Mouse (Mus musculus) forebrain, embryonic 14.5 days (tissue): Measurements from ENCODE around the gene 2310007B03Rik. TPM values are rescaled to one million over a fixed set of nuclear protein-coding genes. Genes with fewer than 3 reads are reported as not detected.

Experiments
- ATAC-seq: fragments of 200-750 bp; cut with Nextera tagmentation; 2 replicates; pipeline ENCODE4 v1.8.0; 2017; ENCODE audit warnings: mild to moderate bottlenecking, moderate library complexity
- DNase-seq: peaks from one replicate; pipeline ENCODE4 v3.0.0-alpha.2; 2015; ENCODE audit warnings: low spot score
- H3K27ac ChIP-seq: fragments of 300-500 bp; sonication (generic); 2 replicates; pipeline ENCODE4 v1.5.1; 2014; ENCODE audit warnings: low read depth, mild to moderate bottlenecking, control low read depth, low read length, moderate library complexity
- H3K27me3 ChIP-seq: fragments of 300-500 bp; sonication (generic); replicated peaks from 2 replicates; pipeline ENCODE4 v1.6.1; 2014; ENCODE audit warnings: low read length, control low read depth, mixed read lengths; ENCODE audit not compliant: control insufficient read depth, insufficient read depth
- H3K36me3 ChIP-seq: fragments of 300-500 bp; sonication (generic); 2 replicates; pipeline ENCODE4 v1.6.1; 2014; ENCODE audit warnings: low read length, control low read depth; ENCODE audit not compliant: control insufficient read depth, insufficient read depth
- H3K4me1 ChIP-seq: fragments of 300-500 bp; sonication (generic); 2 replicates; pipeline ENCODE4 v1.6.1; 2014; ENCODE audit warnings: antibody characterized with exemption, low read length, control low read depth; ENCODE audit not compliant: control insufficient read depth, insufficient read depth
- H3K4me2 ChIP-seq: fragments of 300-500 bp; sonication (generic); 2 replicates; pipeline ENCODE4 v1.6.1; 2014; ENCODE audit warnings: mild to moderate bottlenecking, control low read depth, low read length
- H3K4me3 ChIP-seq: fragments of 300-500 bp; sonication (generic); 2 replicates; pipeline ENCODE4 v1.5.1; 2014; ENCODE audit warnings: low read depth, low read length, control low read depth
- H3K9ac ChIP-seq: fragments of 300-500 bp; sonication (generic); 2 replicates; pipeline ENCODE4 v1.6.1; 2014; ENCODE audit warnings: mild to moderate bottlenecking, low read length, control low read depth, moderate library complexity
- H3K9me3 ChIP-seq: fragments of 300-500 bp; sonication (generic); replicated peaks from 2 replicates; pipeline ENCODE4 v1.6.1; 2016; ENCODE audit warnings: low read length, control low read depth, mixed read lengths; ENCODE audit not compliant: control insufficient read depth
- WGBS: fragments of 180-500 bp; shearing (Covaris S2); extraction: QIAGEN DNeasy Blood & Tissue Kit; methylation state at CpG from one replicate; pipeline ENCODE4 v1.1.7; 2014; 5-methylcytosine and 5-hydroxymethylcytosine counted together
- polyA plus RNA-seq: library from polyadenylated mRNA; unstranded; fragments of >200 nt; fragmentation: Nextera tagmentation; extraction: Ambion mirVana; gene quantifications from 2 replicates; pipeline ENCODE4 v1.2.1, GENCODE M21; 2014

The 2310007B03Rik gene
- polyA plus RNA-seq, 1 experiment from 2014 or later, result 0.10 TPM

- no peaks in the 10 kb centered on the region for H3K9me3 ChIP-seq
- DNase-seq (no peak), ATAC-seq (no peak)
- H3K27me3 ChIP-seq, result no peaks in the 10 kb centered on the region
- H3K9ac ChIP-seq, result no peak overlapping the region
- no peak overlapping the region for H3K4me3 ChIP-seq
- H3K4me1 ChIP-seq, result no peaks in the 10 kb centered on the region
- no peak overlapping the region for H3K4me2 ChIP-seq
- no peak overlapping the region for H3K27ac ChIP-seq
- 87% methylated on average over 8 of the region's 8 CpGs for WGBS
- H3K36me3 ChIP-seq, result no peaks in the 10 kb centered on the region
Measured at GRCm38 (mm10) chr1:93124066-93124465, 36.7 kb downstream of the 2310007B03Rik start.

GRCm38 (mm10) chr1:93123179-93123854 is 37.4 kb downstream of the 2310007B03Rik start:
- H3K9me3 ChIP-seq, result no peaks in the 10 kb centered on the region
- no peaks in the 10 kb centered on the region for H3K36me3 ChIP-seq
- DNase-seq (no peak), ATAC-seq (no peak)
- no peak overlapping the region for H3K9ac ChIP-seq
- 88% methylated on average over 11 of the region's 11 CpGs for WGBS
- H3K4me1 ChIP-seq, result no peaks in the 10 kb centered on the region
- H3K4me3 ChIP-seq, result no peak overlapping the region
- no peak overlapping the region for H3K27ac ChIP-seq
- H3K4me2 ChIP-seq, result no peak overlapping the region
- H3K27me3 ChIP-seq, result no peaks in the 10 kb centered on the region

GRCm38 (mm10) chr1:93118816-93119215 is 41.9 kb downstream of the 2310007B03Rik start:
- H3K36me3 ChIP-seq, result no peaks in the 10 kb centered on the region
- DNase-seq (no peak), ATAC-seq (no peak)
- H3K4me2 ChIP-seq, result no peak overlapping the region
- H3K27ac ChIP-seq, result no peak overlapping the region
- WGBS, result 25% methylated on average over 4 of the region's 4 CpGs
- H3K27me3 ChIP-seq, result no peaks in the 10 kb centered on the region
- no peak overlapping the region for H3K9ac ChIP-seq
- no peaks in the 10 kb centered on the region for H3K9me3 ChIP-seq
- no peak overlapping the region for H3K4me3 ChIP-seq
- peaks cover 7% of the 10 kb centered on the region; the same call in 1 of the 2 replicates for H3K4me1 ChIP-seq

GRCm38 (mm10) chr1:93115471-93115870 is 45.3 kb downstream of the 2310007B03Rik start:
- WGBS, result 10% methylated on average over 10 of the region's 13 CpGs
- peak overlapping the region; percentile 33 for H3K4me3 ChIP-seq

GRCm38 (mm10) chr1:93114713-93115463 is 45.9 kb downstream of the 2310007B03Rik start:
- H3K4me1 ChIP-seq, result peaks cover 7% of the 10 kb centered on the region; the same call in 1 of the 2 replicates
- peak; percentile 100 for ATAC-seq
- peak overlapping the region; percentile 55; the same call in 1 of the 2 replicates for H3K27ac ChIP-seq
- H3K9ac ChIP-seq, result peak overlapping the region; percentile 62
- WGBS, result 21% methylated on average over 21 of the region's 21 CpGs
- no peaks in the 10 kb centered on the region for H3K9me3 ChIP-seq
- peak; percentile 99 for DNase-seq
- H3K36me3 ChIP-seq, result no peaks in the 10 kb centered on the region
- peak overlapping the region; percentile 66 for H3K4me2 ChIP-seq
- H3K27me3 ChIP-seq, result no peaks in the 10 kb centered on the region
- H3K4me3 ChIP-seq, result peak overlapping the region; percentile 33

More at GRCm38 (mm10) chr1:93115471-93115870, 45.3 kb downstream of the 2310007B03Rik start:
- Histone ChIP-seq H3K36me3 (no peaks in the 10 kb centered on the region), H3K27me3 (no peaks in the 10 kb centered on the region), H3K9ac (peak overlapping the region; percentile 62), H3K9me3 (no peaks in the 10 kb centered on the region), H3K4me2 (peak overlapping the region; percentile 66), H3K4me1 (peaks cover 7% of the 10 kb centered on the region; the same call in 1 of the 2 replicates), H3K27ac (peak overlapping the region; percentile 55; the same call in 1 of the 2 replicates)
- DNase-seq, result no peak
- ATAC-seq, result peak; percentile 69

- H3K27me3 ChIP-seq, result no peaks in the 10 kb centered on the region
- H3K27ac ChIP-seq, result no peak overlapping the region
- 73% methylated on average over 7 of the region's 7 CpGs for WGBS
- ATAC-seq, result no peak
- H3K36me3 ChIP-seq, result 0 out of 2 replicates have a peak, but pooled peaks cover 4% of the 10 kb centered on the region
- DNase-seq, result no peak
- no peak overlapping the region for H3K4me3 ChIP-seq
- H3K9ac ChIP-seq, result peak overlapping the region; percentile 87; the same call in 1 of the 2 replicates
- H3K4me1 ChIP-seq, result peaks cover 12% of the 10 kb centered on the region
- no peaks in the 10 kb centered on the region for H3K9me3 ChIP-seq
- no peak overlapping the region for H3K4me2 ChIP-seq
Measured at GRCm38 (mm10) chr1:93102700-93103099, 58.0 kb downstream of the 2310007B03Rik start.

- ATAC-seq (peak; percentile 93), DNase-seq (peak; percentile 95)
- peak within 1 kb of the TSS; percentile 98 for H3K4me2 ChIP-seq
- peak within 1 kb of the TSS; percentile 75 for H3K4me3 ChIP-seq
- peak within 1 kb of the TSS; percentile 90 for H3K27ac ChIP-seq
- under 1% methylated on average over 39 of the region's 39 CpGs for WGBS
- peaks cover 12% of the 10 kb centered on the region for H3K4me1 ChIP-seq
- H3K9ac ChIP-seq, result peak within 1 kb of the TSS; percentile 87
- peaks cover 14% of the 10 kb centered on the region; the same call in 1 of the 2 replicates for H3K36me3 ChIP-seq
- no peaks in the 10 kb centered on the region for H3K9me3 ChIP-seq
- H3K27me3 ChIP-seq, result no peaks in the 10 kb centered on the region
Measured at GRCm38 (mm10) chr1:93101571-93102061, 59.1 kb downstream of the 2310007B03Rik start, which contains the start of gene Kif1a. Gene Kif1a, minus strand, starts transcription at chr1:93101951.
